7 mouse cellular contexts compared by ENCODE assay signal in genomic region chr11:101119761-101120544, GRCm38 (mm10). TPM values are rescaled to one million over a fixed set of nuclear protein-coding genes. Genes with fewer than 3 reads are reported as not detected.
A peak's percentile ranks its signal among the peaks of the same experiment; 100 is the strongest.
DNase-seq lines count a peak whose midpoint lies in the region; ATAC-seq lines count a peak whose summit lies in the region.

Gene Retreg3, minus strand, starts transcription at chr11:101119893.
Gene Tubg1, plus strand, starts transcription at chr11:101119938.

- no peaks in the 10 kb centered on the region for H3K27me3 ChIP-seq in embryonic facial prominence, embryonic 11.5 days (ENCODE audit: control insufficient read depth, insufficient read depth, low read length)
- H3K27me3 ChIP-seq in limb, embryonic 10.5 days (ENCODE audit: low read depth, poor library complexity, severe bottlenecking): no peaks in the 10 kb centered on the region
- H3K27me3 ChIP-seq in midbrain, embryonic 13.5 days: no peaks in the 10 kb centered on the region

- peaks cover 10% of the 10 kb centered on the region for H3K4me1 ChIP-seq in embryonic facial prominence, embryonic 11.5 days (ENCODE audit: control insufficient read depth, insufficient read depth, low read length)
- H3K4me1 ChIP-seq in limb, embryonic 10.5 days: peaks cover 31% of the 10 kb centered on the region
- peaks cover 49% of the 10 kb centered on the region for H3K4me1 ChIP-seq in midbrain, embryonic 13.5 days (replicated peaks)

- H3K4me2 ChIP-seq in embryonic facial prominence, embryonic 11.5 days (ENCODE audit: low read depth, low read length): peak within 1 kb of the TSS; percentile 92
- peak within 1 kb of the TSS; percentile 98 for H3K4me2 ChIP-seq in midbrain, embryonic 13.5 days (replicated peaks)

- peak within 1 kb of the TSS; percentile 87 for H3K27ac ChIP-seq in embryonic facial prominence, embryonic 11.5 days (replicated peaks; ENCODE audit: low read depth, low read length)
- H3K27ac ChIP-seq in limb, embryonic 10.5 days: peak within 1 kb of the TSS; percentile 89
- H3K27ac ChIP-seq in midbrain, embryonic 13.5 days: peak within 1 kb of the TSS; percentile 92

- H3K9ac ChIP-seq in embryonic facial prominence, embryonic 11.5 days (replicated peaks; ENCODE audit: low read length): peak within 1 kb of the TSS; percentile 86
- H3K9ac ChIP-seq in midbrain, embryonic 13.5 days (replicated peaks): peak within 1 kb of the TSS; percentile 98

- H3K4me3 ChIP-seq in embryonic facial prominence, embryonic 11.5 days (ENCODE audit: low read depth, low read length): peak within 1 kb of the TSS; percentile 73
- peak within 1 kb of the TSS; percentile 96 for H3K4me3 ChIP-seq in limb, embryonic 10.5 days
- peak within 1 kb of the TSS; percentile 90 for H3K4me3 ChIP-seq in midbrain, embryonic 13.5 days (replicated peaks)

- peak; percentile 99 for DNase-seq in adrenal gland, postnatal 14 days
- peak; percentile 100 for DNase-seq in embryonic facial prominence, embryonic 11.5 days (ENCODE audit: low spot score)
- DNase-seq in kidney, adult 11 months: peak; percentile 98
- DNase-seq in limb, embryonic 10.5 days (ENCODE audit: low spot score): peak; percentile 100
- DNase-seq in spleen, adult 12 weeks (ENCODE audit: low spot score): peak; percentile 99

- no peaks in the 10 kb centered on the region; the same call in 1 of the 2 replicates for H3K36me3 ChIP-seq in embryonic facial prominence, embryonic 11.5 days (replicated peaks; ENCODE audit: control insufficient read depth, insufficient read depth, low read depth, low read length)
- H3K36me3 ChIP-seq in limb, embryonic 10.5 days: peaks cover 59% of the 10 kb centered on the region
- peaks cover 34% of the 10 kb centered on the region for H3K36me3 ChIP-seq in midbrain, embryonic 13.5 days

- peak; percentile 88 for ATAC-seq in embryonic facial prominence, embryonic 11.5 days (replicated peaks; ENCODE audit: insufficient number of reproducible peaks, low FRiP score, low TSS enrichment, low read depth)
- peak; percentile 80 for ATAC-seq in granulocyte monocyte progenitor cell, adult 5-6 weeks (replicated peaks; ENCODE audit: poor library complexity, severe bottlenecking)
- ATAC-seq in midbrain, embryonic 13.5 days: peak; percentile 96

- WGBS in embryonic facial prominence, embryonic 11.5 days: under 1% methylated on average over 61 of the region's 61 CpGs
- WGBS in limb, embryonic 10.5 days: under 1% methylated on average over 61 of the region's 61 CpGs
- under 1% methylated on average over 61 of the region's 61 CpGs for WGBS in midbrain, embryonic 13.5 days

- no peaks in the 10 kb centered on the region for H3K9me3 ChIP-seq in embryonic facial prominence, embryonic 11.5 days (replicated peaks; ENCODE audit: control insufficient read depth, low read length)
- H3K9me3 ChIP-seq in limb, embryonic 10.5 days (replicated peaks): no peaks in the 10 kb centered on the region
- no peaks in the 10 kb centered on the region for H3K9me3 ChIP-seq in midbrain, embryonic 13.5 days

RNA-seq across cellular contexts. Expression of gene Retreg3, which starts in this region (rescaled TPM):
- total RNA-seq in adrenal gland, postnatal 14 days (2021): 53.7 and 56.0 TPM in 2 replicates
- polyA plus RNA-seq in embryonic facial prominence, embryonic 11.5 days (2014; fragmentation: Nextera tagmentation; extraction: Ambion mirVana): 10.7 and 12.7 TPM in 2 replicates
- 12.3 and 15.7 TPM in 2 replicates for total RNA-seq in granulocyte monocyte progenitor cell, adult 5-6 weeks (2014; fragmentation: Nextera tagmentation)
- 20.0 and 27.4 TPM in 2 replicates for total RNA-seq in granulocyte monocyte progenitor cell, adult 5-6 weeks (2017)
- polyA plus RNA-seq in limb, embryonic 10.5 days (2016; fragmentation: Nextera tagmentation; extraction: Ambion mirVana): 17.8 and 17.9 TPM in 2 replicates
- 21.8 and 28.5 TPM in 2 replicates for polyA plus RNA-seq in midbrain, embryonic 13.5 days (2015; fragmentation: Nextera tagmentation; extraction: Ambion mirVana)

RNA-seq across cellular contexts. Expression of gene Tubg1, which starts in this region (rescaled TPM):
- total RNA-seq in adrenal gland, postnatal 14 days (2021): 45.9 and 48.6 TPM in 2 replicates
- 91.6 and 98.4 TPM in 2 replicates for polyA plus RNA-seq in embryonic facial prominence, embryonic 11.5 days (2014; fragmentation: Nextera tagmentation; extraction: Ambion mirVana)
- total RNA-seq in granulocyte monocyte progenitor cell, adult 5-6 weeks (2014; fragmentation: Nextera tagmentation): 27.6 and 53.4 TPM in 2 replicates
- total RNA-seq in granulocyte monocyte progenitor cell, adult 5-6 weeks (2017): 25.8 and 43.7 TPM in 2 replicates
- 145 and 158 TPM in 2 replicates for polyA plus RNA-seq in limb, embryonic 10.5 days (2016; fragmentation: Nextera tagmentation; extraction: Ambion mirVana)
- 89.4 and 91.0 TPM in 2 replicates for polyA plus RNA-seq in midbrain, embryonic 13.5 days (2015; fragmentation: Nextera tagmentation; extraction: Ambion mirVana)

Comparison
In these comparisons a context has a peak if more than half of its experiments do, and no peak if none do; other contexts are left out.
1. Peak in every context shown above with its lines: DNase-seq, ATAC-seq, H3K4me3 ChIP-seq and H3K27ac ChIP-seq.